Mouse (Mus musculus) ES-Bruce4 (cell line): ENCODE results near the gene Numb.

ENCODE experiments used
- CTCF ChIP-seq: IDR thresholded peaks from one replicate; pipeline ENCODE4 v1.8.1; 2011; ENCODE audit warnings: low read depth, low read length
- EP300 ChIP-seq: IDR thresholded peaks from 2 replicates; pipeline ENCODE4 v1.6.1; 2011; ENCODE audit warnings: low read depth, low read length; ENCODE audit not compliant: insufficient read depth
- POLR2A ChIP-seq: IDR thresholded peaks from one replicate; pipeline ENCODE4 v1.8.1; 2011; ENCODE audit warnings: low read length; ENCODE audit not compliant: insufficient read depth

DNA sequence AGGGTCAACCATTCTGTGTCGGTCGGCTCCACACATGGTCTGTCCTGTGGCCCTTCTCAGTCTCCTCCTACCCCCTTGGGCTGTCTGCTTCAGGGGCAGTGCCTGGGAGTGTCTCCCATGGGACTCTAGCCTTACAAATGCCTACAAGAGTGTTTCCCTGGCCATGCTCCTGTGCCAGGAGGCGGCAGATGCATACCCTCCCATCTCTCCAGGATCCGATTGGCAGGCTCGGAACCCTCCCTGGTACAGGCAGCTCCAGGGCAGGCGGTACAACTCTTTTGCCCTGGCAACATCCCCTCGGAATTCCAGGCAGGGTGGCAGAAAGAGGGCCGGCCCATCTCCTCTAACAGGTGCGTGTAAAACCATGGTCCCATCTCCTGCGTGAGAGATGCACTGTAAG, 139.1 kb downstream of the Numb start:
- TF ChIP-seq EP300 (no peak), CTCF (no peak), POLR2A (no peak)
